Mouse (Mus musculus) WW6 (cell line): ENCODE measurements around the gene Gm19684.
A peak's percentile ranks its signal among the peaks of the same experiment; 100 is the strongest.
"Not testable (repeated sequence)": the region's sequence is repeated elsewhere in the genome, so short reads cannot be mapped to it uniquely, and the experiment has no call there.

Experiments
- DNase-seq: peaks from one replicate; pipeline ENCODE4 v3.0.0-alpha.2; 2013; ENCODE audit warnings: low read depth, low spot score

Gene Gm19684

DNA sequence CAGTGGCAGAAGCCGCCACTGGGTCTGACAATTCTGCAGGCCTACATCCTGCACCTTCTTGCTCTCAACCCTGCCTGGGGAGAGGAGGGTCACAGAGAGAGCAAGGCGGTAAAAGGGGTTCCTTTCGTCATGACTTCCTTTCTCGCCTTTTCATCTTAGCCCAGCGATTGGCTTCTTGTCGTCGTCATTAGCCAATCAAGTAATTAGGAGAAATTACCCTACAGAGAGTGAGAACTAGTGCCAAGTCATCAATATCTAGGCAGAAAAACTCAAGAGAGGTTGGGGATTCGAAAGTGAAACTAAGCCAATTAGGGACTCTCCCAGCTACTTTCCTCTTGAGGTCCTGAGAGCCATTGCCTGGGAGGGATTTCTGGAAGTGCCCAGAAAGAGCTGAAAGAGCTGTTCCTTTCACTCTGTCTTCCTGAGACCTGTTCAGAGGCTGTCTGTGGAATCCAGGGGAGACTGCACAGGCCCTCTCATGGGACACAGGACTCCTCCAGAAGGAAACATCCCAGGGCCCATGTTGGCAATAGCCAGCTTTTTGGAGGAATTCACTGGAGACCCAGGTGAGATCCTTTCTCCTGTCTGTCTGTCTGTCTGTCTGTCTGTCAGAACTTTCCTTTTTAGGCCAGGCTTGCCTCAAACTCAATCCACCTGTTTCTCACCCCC lies at the start of gene Gm19684:
Gene Gm19684 (plus strand): TSS at position 327 of the 669 bp plus-strand sequence.
- DNase-seq = not testable (repeated sequence)

GRCm38 (mm10) chr17:36081901-36082300 lies 39.6 kb upstream of the Gm19684 start:
- DNase-seq = not testable (repeated sequence)

- not testable (repeated sequence) for DNase-seq
Measured at GRCm38 (mm10) chr17:36082519-36083232, 38.8 kb upstream of the Gm19684 start.

- peak; percentile 56 for DNase-seq
Measured at GRCm38 (mm10) chr17:36083266-36083869, 38.1 kb upstream of the Gm19684 start.

GRCm38 (mm10) chr17:36083870-36084451 lies 37.5 kb upstream of the Gm19684 start:
- DNase-seq = no peak

GRCm38 (mm10) chr17:36085976-36086375 lies 35.5 kb upstream of the Gm19684 start:
- not testable (repeated sequence) for DNase-seq

- DNase-seq = not testable (repeated sequence)
Measured at GRCm38 (mm10) chr17:36091933-36092332, 29.5 kb upstream of the Gm19684 start.

DNA sequence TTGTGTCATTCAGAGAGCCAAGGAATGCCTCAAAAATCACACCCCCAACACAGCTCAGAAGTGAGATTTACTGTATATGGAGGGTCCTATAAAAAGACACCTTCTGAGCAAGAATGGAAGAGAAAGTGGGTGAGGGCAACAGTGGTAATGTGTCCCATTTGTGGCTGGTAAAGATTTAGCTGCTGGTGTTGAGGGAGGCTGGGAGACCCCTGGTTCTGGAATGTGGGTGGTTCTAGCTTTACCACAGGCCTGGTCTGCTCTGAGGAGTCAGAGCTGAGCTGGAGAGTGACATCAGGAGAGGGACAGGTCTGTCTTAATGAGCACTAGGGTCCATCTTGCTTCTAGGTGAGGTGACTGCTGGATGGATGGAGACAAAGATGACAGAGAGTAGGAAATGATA lies 29.0 kb upstream of the Gm19684 start:
- DNase-seq = not testable (repeated sequence)

DNA sequence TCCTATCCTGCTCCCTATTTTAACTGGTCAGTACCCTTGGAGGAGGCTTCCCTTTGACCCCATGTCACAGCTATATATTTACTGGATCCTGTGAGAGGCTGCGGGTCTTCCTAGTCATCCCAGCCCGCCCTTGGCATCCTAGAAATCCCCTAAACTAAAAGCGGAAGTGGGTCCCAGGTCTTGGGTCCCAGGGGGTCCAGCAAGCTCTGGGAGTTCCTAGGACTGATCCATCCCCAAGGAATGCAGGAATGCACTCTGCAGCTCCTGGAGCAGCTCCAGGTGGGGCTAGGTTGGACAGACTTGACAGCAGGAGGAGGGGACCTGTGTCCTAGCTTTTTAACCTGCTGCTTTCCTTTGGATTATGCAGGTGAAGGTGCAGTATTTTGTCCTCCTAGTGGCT lies 27.5 kb upstream of the Gm19684 start:
- DNase-seq = no peak

DNA sequence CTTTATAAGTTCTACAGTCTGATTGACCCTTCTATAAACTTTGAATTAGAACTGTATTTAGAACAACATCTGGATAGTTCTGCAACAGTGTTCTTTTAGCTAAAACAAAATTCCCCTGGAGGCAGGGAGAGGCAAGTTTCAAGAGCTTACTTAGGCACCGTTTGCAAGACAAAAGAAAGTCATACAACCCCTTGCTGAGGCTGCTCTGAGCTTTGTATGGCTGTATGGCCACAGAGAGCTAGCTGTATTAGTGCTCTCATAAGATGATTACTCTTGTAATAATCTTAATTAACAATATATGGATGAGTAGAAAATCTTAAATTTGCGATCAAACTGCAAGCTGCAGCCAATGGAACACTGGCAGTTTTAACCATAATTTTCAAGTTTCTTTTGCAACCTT lies 21.9 kb upstream of the Gm19684 start:
- not testable (repeated sequence) for DNase-seq

- DNase-seq = not testable (repeated sequence)
Measured at GRCm38 (mm10) chr17:36102091-36102490, 19.4 kb upstream of the Gm19684 start.

DNA sequence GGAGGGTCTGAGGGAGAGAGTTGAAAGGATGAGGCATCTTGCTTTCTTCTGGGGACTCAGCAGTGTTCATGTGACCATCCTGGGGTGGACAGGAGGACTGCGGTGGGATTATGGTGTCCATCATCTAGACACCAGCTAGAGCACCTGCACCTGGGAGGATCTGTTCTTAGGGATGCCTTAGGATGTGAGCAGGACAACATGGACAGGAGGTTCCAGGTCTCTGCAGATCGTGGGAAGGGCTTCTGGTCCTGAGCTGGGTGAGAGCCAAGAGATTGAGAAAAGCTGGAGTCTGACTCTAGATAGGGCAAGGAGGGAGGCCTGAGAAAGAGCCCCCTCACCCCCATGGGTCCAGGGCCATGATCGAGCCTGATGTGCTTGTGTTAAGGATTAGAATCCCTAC lies 11.3 kb upstream of the Gm19684 start:
- not testable (repeated sequence) for DNase-seq

GRCm38 (mm10) chr17:36110641-36111509 lies 10.6 kb upstream of the Gm19684 start:
- not testable (repeated sequence) for DNase-seq

DNA sequence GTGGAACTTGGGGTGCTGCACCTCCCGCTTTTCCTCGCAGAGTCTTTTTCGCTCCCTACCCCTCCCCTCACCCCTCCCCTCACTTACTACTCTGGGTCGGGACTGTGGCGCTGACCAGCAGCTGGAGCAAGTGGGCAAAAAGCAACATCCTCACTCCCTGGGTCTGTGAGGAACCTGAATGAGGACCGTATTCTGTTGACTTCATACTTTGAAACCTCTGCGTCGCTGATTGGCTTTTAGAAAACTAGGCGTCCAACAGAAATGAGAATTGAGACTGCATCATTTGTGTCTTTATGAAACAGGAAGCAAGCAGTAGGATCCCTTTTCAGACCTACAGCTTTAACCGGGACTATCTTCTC lies 10.0 kb upstream of the Gm19684 start:
- not testable (repeated sequence) for DNase-seq

- not testable (repeated sequence) for DNase-seq
Measured at GRCm38 (mm10) chr17:36113979-36114593, 7.4 kb upstream of the Gm19684 start.

DNA sequence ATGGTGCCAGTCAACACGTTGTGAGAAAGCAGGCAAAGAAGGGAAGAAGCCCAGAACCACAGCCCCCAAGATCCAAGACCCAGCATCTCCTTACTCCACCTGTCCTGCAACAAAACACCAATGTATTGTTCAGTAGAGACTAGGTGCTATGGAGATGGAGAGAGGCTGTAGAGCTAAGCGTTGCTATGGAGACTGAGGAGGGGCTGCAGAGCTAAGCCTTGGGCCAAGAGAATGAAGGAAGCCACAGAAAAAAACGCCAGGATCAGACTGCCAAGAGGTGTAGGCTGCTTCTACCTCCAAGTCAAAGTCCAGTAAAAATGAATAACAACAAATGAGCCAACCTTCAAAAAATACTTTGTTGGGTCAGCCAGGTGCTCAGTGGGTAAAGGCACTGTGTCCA lies 4.9 kb upstream of the Gm19684 start:
- DNase-seq = not testable (repeated sequence)

- DNase-seq = not testable (repeated sequence)
Measured at GRCm38 (mm10) chr17:36120839-36121238, 639 bp upstream of the Gm19684 start.

GRCm38 (mm10) chr17:36124111-36124510 lies 2.6 kb downstream of the Gm19684 start:
- not testable (repeated sequence) for DNase-seq

- not testable (repeated sequence) for DNase-seq
Measured at GRCm38 (mm10) chr17:36128525-36128924, 7.0 kb downstream of the Gm19684 start.

- not testable (repeated sequence) for DNase-seq
Measured at GRCm38 (mm10) chr17:36128968-36129817, 7.7 kb downstream of the Gm19684 start, which contains the start of gene Gm7030. Gene Gm7030, minus strand, starts transcription at chr17:36129425.
